Comparison of ENCODE assay signal across 8 mouse cellular contexts in the genomic region with DNA sequence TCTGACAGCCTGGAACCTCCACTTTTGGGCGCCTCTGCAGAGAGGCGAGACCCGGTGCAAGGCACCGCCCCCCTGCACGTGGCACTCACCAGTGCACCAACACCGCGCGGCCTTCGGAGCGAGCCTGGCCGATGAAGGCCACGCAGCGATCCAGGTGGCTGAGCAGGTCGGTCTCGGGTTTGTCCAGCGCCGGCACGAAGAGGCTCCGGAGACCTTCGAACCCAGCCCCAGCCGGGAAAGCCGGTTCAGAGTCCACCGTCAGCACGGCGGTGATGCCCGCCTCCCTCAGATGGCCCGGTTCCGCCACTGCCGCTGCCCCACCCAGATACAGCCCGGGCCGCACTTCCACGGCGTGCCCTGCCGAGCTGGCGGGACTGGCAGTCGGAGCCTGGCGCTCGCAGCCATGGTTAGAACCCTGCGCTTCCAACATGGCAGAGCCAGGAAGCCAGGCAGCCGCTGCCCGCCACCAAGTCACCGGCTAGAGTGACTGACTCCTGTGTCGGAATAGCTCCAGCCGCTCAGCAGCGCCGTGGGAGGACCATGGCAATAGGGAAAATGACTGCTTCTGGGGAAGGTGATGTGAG. TPM values are rescaled to one million over a fixed set of nuclear protein-coding genes. Genes with fewer than 3 reads are reported as not detected.
A peak's percentile ranks its signal among the peaks of the same experiment; 100 is the strongest.
DNase-seq lines count a peak whose midpoint lies in the region; ATAC-seq lines count a peak whose summit lies in the region.

A gene (plus strand): TSS at position 88 of the 584 bp plus-strand sequence.
A gene (minus strand): TSS at position 563 of the 584 bp plus-strand sequence.

- peak; percentile 84 for ATAC-seq in embryonic facial prominence, embryonic 12.5 days (ENCODE audit: insufficient number of reproducible peaks, insufficient read depth, low FRiP score, low TSS enrichment)
- ATAC-seq in granulocyte monocyte progenitor cell, adult 5-6 weeks (replicated peaks; ENCODE audit: poor library complexity, severe bottlenecking): peak; percentile 97
- ATAC-seq in midbrain, embryonic 12.5 days (ENCODE audit: low FRiP score, low read depth): peak; percentile 92

- H3K27ac ChIP-seq in embryonic facial prominence, embryonic 12.5 days: peak within 1 kb of the TSS; percentile 83
- peak within 1 kb of the TSS; percentile 92 for H3K27ac ChIP-seq in limb, embryonic 10.5 days
- peak within 1 kb of the TSS; percentile 74 for H3K27ac ChIP-seq in midbrain, embryonic 12.5 days (replicated peaks)

- under 1% methylated on average over 46 of the region's 46 CpGs for WGBS in embryonic facial prominence, embryonic 12.5 days
- under 1% methylated on average over 46 of the region's 46 CpGs for WGBS in limb, embryonic 10.5 days
- WGBS in midbrain, embryonic 12.5 days: under 1% methylated on average over 46 of the region's 46 CpGs

- H3K4me2 ChIP-seq in embryonic facial prominence, embryonic 12.5 days (replicated peaks): peak within 1 kb of the TSS; percentile 60
- H3K4me2 ChIP-seq in midbrain, embryonic 12.5 days (replicated peaks): peak within 1 kb of the TSS; percentile 72

- H3K27me3 ChIP-seq in embryonic facial prominence, embryonic 12.5 days: no peaks in the 10 kb centered on the region
- no peaks in the 10 kb centered on the region for H3K27me3 ChIP-seq in limb, embryonic 10.5 days (ENCODE audit: low read depth, poor library complexity, severe bottlenecking)
- H3K27me3 ChIP-seq in midbrain, embryonic 12.5 days: no peaks in the 10 kb centered on the region

- H3K9me3 ChIP-seq in embryonic facial prominence, embryonic 12.5 days: no peaks in the 10 kb centered on the region
- no peaks in the 10 kb centered on the region for H3K9me3 ChIP-seq in limb, embryonic 10.5 days (replicated peaks)
- no peaks in the 10 kb centered on the region for H3K9me3 ChIP-seq in midbrain, embryonic 12.5 days

- H3K4me3 ChIP-seq in embryonic facial prominence, embryonic 12.5 days: peak within 1 kb of the TSS; percentile 89
- peak within 1 kb of the TSS; percentile 98 for H3K4me3 ChIP-seq in limb, embryonic 10.5 days
- H3K4me3 ChIP-seq in midbrain, embryonic 12.5 days: peak within 1 kb of the TSS; percentile 94

- H3K36me3 ChIP-seq in embryonic facial prominence, embryonic 12.5 days: peaks cover 17% of the 10 kb centered on the region
- H3K36me3 ChIP-seq in limb, embryonic 10.5 days: peaks cover 21% of the 10 kb centered on the region
- peaks cover 11% of the 10 kb centered on the region for H3K36me3 ChIP-seq in midbrain, embryonic 12.5 days

- peak within 1 kb of the TSS; percentile 87 for H3K9ac ChIP-seq in embryonic facial prominence, embryonic 12.5 days
- H3K9ac ChIP-seq in midbrain, embryonic 12.5 days (replicated peaks): peak within 1 kb of the TSS; percentile 91

- peak; percentile 85 for DNase-seq in 3134 (ENCODE audit: extremely low read depth, insufficient read length, low spot score)
- peak; percentile 84 for DNase-seq in adrenal gland, postnatal 25 days
- DNase-seq in kidney, adult 11 months: peak; percentile 89
- peak; percentile 87 for DNase-seq in limb, embryonic 10.5 days (ENCODE audit: low spot score)
- DNase-seq in skeletal muscle tissue, adult 2 months (ENCODE audit: low read depth, low spot score): peak; percentile 68

- peaks cover 8% of the 10 kb centered on the region for H3K4me1 ChIP-seq in embryonic facial prominence, embryonic 12.5 days
- peaks cover 30% of the 10 kb centered on the region for H3K4me1 ChIP-seq in limb, embryonic 10.5 days
- peaks cover 7% of the 10 kb centered on the region for H3K4me1 ChIP-seq in midbrain, embryonic 12.5 days

RNA-seq across cellular contexts. Expression of the first gene that starts in this region (rescaled TPM):
- total RNA-seq in adrenal gland, postnatal 25 days (2021): 0.55 TPM in 1 of 2 replicates, not detected in the other
- polyA plus RNA-seq in embryonic facial prominence, embryonic 12.5 days (2016; fragmentation: Nextera tagmentation; extraction: Ambion mirVana): 0.79 TPM in 1 of 2 replicates, not detected in the other
- not detected in 2 replicates for total RNA-seq in granulocyte monocyte progenitor cell, adult 5-6 weeks (2014; fragmentation: Nextera tagmentation)
- total RNA-seq in granulocyte monocyte progenitor cell, adult 5-6 weeks (2017): not detected in 2 replicates
- 0.49 and 0.58 TPM in 2 replicates for polyA plus RNA-seq in limb, embryonic 10.5 days (2016; fragmentation: Nextera tagmentation; extraction: Ambion mirVana)
- 0.33 TPM in 1 of 2 replicates, not detected in the other for polyA plus RNA-seq in midbrain, embryonic 12.5 days (2016; fragmentation: Nextera tagmentation; extraction: Ambion mirVana)

RNA-seq across cellular contexts. Expression of the second gene that starts in this region (rescaled TPM):
- 18.9 and 19.4 TPM in 2 replicates for total RNA-seq in adrenal gland, postnatal 25 days (2021)
- 44.9 and 48.9 TPM in 2 replicates for polyA plus RNA-seq in embryonic facial prominence, embryonic 12.5 days (2016; fragmentation: Nextera tagmentation; extraction: Ambion mirVana)
- total RNA-seq in granulocyte monocyte progenitor cell, adult 5-6 weeks (2014; fragmentation: Nextera tagmentation): 16.9 and 18.2 TPM in 2 replicates
- 10.3 and 10.9 TPM in 2 replicates for total RNA-seq in granulocyte monocyte progenitor cell, adult 5-6 weeks (2017)
- 42.8 and 43.7 TPM in 2 replicates for polyA plus RNA-seq in limb, embryonic 10.5 days (2016; fragmentation: Nextera tagmentation; extraction: Ambion mirVana)
- 28.7 and 34.6 TPM in 2 replicates for polyA plus RNA-seq in midbrain, embryonic 12.5 days (2016; fragmentation: Nextera tagmentation; extraction: Ambion mirVana)

Comparison
In these comparisons a context has a peak if more than half of its experiments do, and no peak if none do; other contexts are left out.
1. Peak in every context shown above with its lines: DNase-seq, ATAC-seq, H3K4me3 ChIP-seq and H3K27ac ChIP-seq.